ENCODE assay signal across 24 mouse cellular contexts in the genomic region with DNA sequence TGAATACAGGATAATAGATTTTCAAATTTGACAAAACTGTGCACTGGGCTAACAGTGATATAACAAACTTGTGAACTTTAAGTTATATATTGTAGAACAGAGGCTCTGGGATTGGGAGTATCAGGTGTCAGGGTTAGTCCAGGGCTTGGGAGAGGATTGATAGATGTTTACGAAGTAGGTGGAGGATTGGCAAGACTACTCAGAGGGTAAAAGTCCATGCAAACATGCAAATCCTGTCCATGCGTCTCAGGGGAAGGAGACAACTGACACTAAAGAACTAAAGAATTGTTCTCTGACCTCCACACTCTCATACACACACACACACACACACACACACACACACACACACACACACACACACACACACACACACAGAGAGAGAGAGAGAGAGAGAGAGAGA. TPM values are rescaled to one million over a fixed set of nuclear protein-coding genes. Genes with fewer than 3 reads are reported as not detected.
DNase-seq lines count a peak whose midpoint lies in the region; ATAC-seq and TF ChIP-seq lines count a peak whose summit lies in the region.
"Had no signal": no experiment of that assay in that cellular context is flagged by ENCODE, and none has a peak within 500 bp of the region (broad histone marks: within the 10 kb centered on the region; RNA-seq: fewer than 3 reads in every experiment).

No protein-coding gene starts in this region.

- DNase-seq in liver, adult 2 months (ENCODE audit: extremely low read depth, low read depth, low spot score): peak; percentile 85
- no peak for DNase-seq in liver, embryonic 11.5 days (ENCODE audit: low spot score)
- DNase-seq in intestine, embryonic 14.5 days (ENCODE audit: low spot score): no peak
- peak; percentile 84 for DNase-seq in large intestine, adult 2 months (ENCODE audit: low read depth, low spot score)
- DNase-seq in urinary bladder, postnatal 14 days (ENCODE audit: low spot score): no peak
- DNase-seq in testis, postnatal 10 days (ENCODE audit: low spot score): no peak
- DNase-seq: adrenal gland, adult 2 months; adrenal gland, postnatal 25 days; cerebellum, adult 2 months; cerebellum, postnatal 14 days; embryo, embryonic 11 days; gastrocnemius, postnatal 36 days; heart, adult 18-20 months; heart, postnatal 10 days; heart, postnatal 4 days had no signal

- no peak overlapping the region for H3K4me2 ChIP-seq in liver, embryonic 11.5 days
- no peak overlapping the region for H3K4me2 ChIP-seq in intestine, embryonic 14.5 days (ENCODE audit: low read length)
- no peak overlapping the region for H3K4me2 ChIP-seq in stomach, embryonic 16.5 days (ENCODE audit: low read depth, low read length)
- H3K4me2 ChIP-seq: embryonic facial prominence, embryonic 15.5 days; hindbrain, embryonic 12.5 days had no signal

- no peaks in the 10 kb centered on the region for H3K9me3 ChIP-seq in liver, embryonic 11.5 days (ENCODE audit: control insufficient read depth, low read length)
- H3K9me3 ChIP-seq in intestine, embryonic 14.5 days (ENCODE audit: control insufficient read depth, low read length): no peaks in the 10 kb centered on the region
- H3K9me3 ChIP-seq in stomach, embryonic 16.5 days (replicated peaks; ENCODE audit: control insufficient read depth, low read length): no peaks in the 10 kb centered on the region
- H3K9me3 ChIP-seq: embryonic facial prominence, embryonic 15.5 days; forebrain, embryonic 10.5 days; heart, embryonic 10.5 days; hindbrain, embryonic 12.5 days had no signal

- peak overlapping the region; percentile 35; the same call in 1 of the 2 replicates for H3K27ac ChIP-seq in liver, adult 2 months (replicated peaks; ENCODE audit: insufficient read depth, low read depth, low read length)
- no peak overlapping the region for H3K27ac ChIP-seq in liver, embryonic 11.5 days (ENCODE audit: low read depth, low read length)
- H3K27ac ChIP-seq in intestine, embryonic 14.5 days (ENCODE audit: low read depth): no peak overlapping the region
- H3K27ac ChIP-seq in stomach, embryonic 16.5 days (ENCODE audit: low read length): no peak overlapping the region
- H3K27ac ChIP-seq: embryonic facial prominence, embryonic 15.5 days; forebrain, embryonic 10.5 days; heart, embryonic 10.5 days; hindbrain, embryonic 12.5 days had no signal

- no peak for ATAC-seq in liver, embryonic 11.5 days (replicated peaks; ENCODE audit: low FRiP score)
- ATAC-seq in intestine, embryonic 14.5 days (replicated peaks; ENCODE audit: low FRiP score, low TSS enrichment, low read depth): peak; percentile 75
- ATAC-seq in stomach, embryonic 16.5 days (ENCODE audit: insufficient read depth, low FRiP score): peak; percentile 81; the same call in 1 of the 2 replicates
- no peak for ATAC-seq in granulocyte monocyte progenitor cell, adult 5-6 weeks (replicated peaks; ENCODE audit: poor library complexity, severe bottlenecking)
- ATAC-seq: activated CD4-positive, CD25-positive, alpha-beta regulatory T cell, adult 4 months; forebrain, embryonic 14.5 days had no signal

- WGBS in liver, adult 2 months: 33% methylated on average over 2 of the region's 2 CpGs
- 70% methylated on average over 2 of the region's 2 CpGs for WGBS in liver, embryonic 11.5 days
- WGBS in intestine, embryonic 14.5 days: 66% methylated on average over 2 of the region's 2 CpGs
- 20% methylated on average over 2 of the region's 2 CpGs for WGBS in large intestine, adult 2 months
- WGBS in stomach, embryonic 16.5 days: 55% methylated on average over 2 of the region's 2 CpGs

- H3K36me3 ChIP-seq in liver, adult 2 months (ENCODE audit: control insufficient read depth, insufficient read depth, low read length): peaks cover 21% of the 10 kb centered on the region
- H3K36me3 ChIP-seq in liver, embryonic 11.5 days (ENCODE audit: control insufficient read depth, insufficient read depth, low read length): peaks cover 6% of the 10 kb centered on the region
- H3K36me3 ChIP-seq in intestine, embryonic 14.5 days (ENCODE audit: control insufficient read depth, insufficient read depth, low read length): peaks cover 36% of the 10 kb centered on the region
- H3K36me3 ChIP-seq in stomach, embryonic 16.5 days (ENCODE audit: control insufficient read depth, insufficient read depth, low read length): peaks cover 11% of the 10 kb centered on the region

- H3K27me3 ChIP-seq in liver, adult 2 months (ENCODE audit: control insufficient read depth, insufficient read depth, low read length): no peaks in the 10 kb centered on the region
- H3K27me3 ChIP-seq in liver, embryonic 11.5 days (replicated peaks; ENCODE audit: control insufficient read depth, insufficient read depth, low read length): no peaks in the 10 kb centered on the region
- no peaks in the 10 kb centered on the region for H3K27me3 ChIP-seq in intestine, embryonic 14.5 days (replicated peaks; ENCODE audit: control insufficient read depth, insufficient read depth, low read length)
- no peaks in the 10 kb centered on the region for H3K27me3 ChIP-seq in stomach, embryonic 16.5 days (ENCODE audit: control insufficient read depth, insufficient read depth, low read length)
- H3K27me3 ChIP-seq: embryonic facial prominence, embryonic 15.5 days; hindbrain, embryonic 12.5 days had no signal

- no peak for TF ChIP-seq CTCF in liver, adult 2 months (IDR thresholded peaks at IDR 0.05; ENCODE audit: low read depth, low read length)

- H3K79me2 ChIP-seq in liver, adult 2 months (ENCODE audit: control insufficient read depth, insufficient read depth, low read length): no peaks in the 10 kb centered on the region

- 0 out of 2 replicates have a peak, but pooled peaks cover 4% of the 10 kb centered on the region for H3K4me1 ChIP-seq in liver, adult 2 months (ENCODE audit: control insufficient read depth, insufficient read depth, low read length)
- no peaks in the 10 kb centered on the region for H3K4me1 ChIP-seq in liver, embryonic 11.5 days (replicated peaks; ENCODE audit: control insufficient read depth, insufficient read depth, low read length)
- H3K4me1 ChIP-seq in intestine, embryonic 14.5 days (replicated peaks; ENCODE audit: control insufficient read depth, insufficient read depth, low read length): no peaks in the 10 kb centered on the region
- H3K4me1 ChIP-seq in stomach, embryonic 16.5 days (ENCODE audit: control insufficient read depth, insufficient read depth, low read length): no peaks in the 10 kb centered on the region
- H3K4me1 ChIP-seq: embryonic facial prominence, embryonic 15.5 days; forebrain, embryonic 10.5 days; heart, embryonic 10.5 days; hindbrain, embryonic 12.5 days had no signal

- H3K4me3 ChIP-seq in liver, adult 2 months (ENCODE audit: insufficient read depth, low read depth, low read length): no peak overlapping the region
- H3K4me3 ChIP-seq in liver, embryonic 11.5 days (ENCODE audit: low read depth, low read length): no peak overlapping the region
- H3K4me3 ChIP-seq in intestine, embryonic 14.5 days (ENCODE audit: low read depth, low read length): no peak overlapping the region
- no peak overlapping the region for H3K4me3 ChIP-seq in stomach, embryonic 16.5 days (replicated peaks; ENCODE audit: low read length)
- H3K4me3 ChIP-seq: embryonic facial prominence, embryonic 15.5 days; erythroblast, embryonic 14.5 days; forebrain, embryonic 10.5 days; heart, embryonic 10.5 days; hindbrain, embryonic 12.5 days had no signal

- TF ChIP-seq POLR2A in liver, adult 2 months (IDR thresholded peaks at IDR 0.05; ENCODE audit: extremely low read depth, insufficient read depth, low read length): no peak

- H3K9ac ChIP-seq in liver, adult 2 months (ENCODE audit: low read depth, low read length): no peak overlapping the region
- H3K9ac ChIP-seq in liver, embryonic 11.5 days (ENCODE audit: low read depth, low read length): no peak overlapping the region
- no peak overlapping the region for H3K9ac ChIP-seq in intestine, embryonic 14.5 days (ENCODE audit: low read length)
- H3K9ac ChIP-seq in stomach, embryonic 16.5 days (ENCODE audit: low read length): no peak overlapping the region
- H3K9ac ChIP-seq: embryonic facial prominence, embryonic 15.5 days; hindbrain, embryonic 12.5 days had no signal

RNA-seq across cellular contexts. Expression of gene Cop1, which starts 18.2 kb away (rescaled TPM):
- 94.6 and 102 TPM in 2 replicates for total RNA-seq in liver, adult 2 months (2014; rRNA removed)
- 30.4 and 31.4 TPM in 2 replicates for polyA plus RNA-seq in liver, adult 2 months (2012; rRNA removed)
- polyA plus RNA-seq in liver, embryonic 11.5 days (2014; fragmentation: Nextera tagmentation; extraction: Ambion mirVana): 104 and 113 TPM in 2 replicates
- 28.4 and 32.7 TPM in 2 replicates for polyA plus RNA-seq in intestine, embryonic 14.5 days (2014; fragmentation: Nextera tagmentation; extraction: Ambion mirVana)
- polyA plus RNA-seq in large intestine, adult 2 months (2012; rRNA removed): 22.4 and 32.4 TPM in 2 replicates
- 16.1 and 17.8 TPM in 2 replicates for polyA plus RNA-seq in stomach, embryonic 16.5 days (2015; fragmentation: Nextera tagmentation; extraction: Ambion mirVana)
- total RNA-seq in granulocyte monocyte progenitor cell, adult 5-6 weeks (2014; fragmentation: Nextera tagmentation): 81.8 and 118 TPM in 2 replicates
- total RNA-seq in granulocyte monocyte progenitor cell, adult 5-6 weeks (2017): 137 and 141 TPM in 2 replicates

Comparison
In these comparisons a context has a peak if more than half of its experiments do, and no peak if none do; other contexts are left out.
1. DNase-seq: peak in liver, adult 2 months (single experiment) and large intestine, adult 2 months (single experiment); none in liver, embryonic 11.5 days (single experiment), intestine, embryonic 14.5 days (single experiment), urinary bladder, postnatal 14 days (single experiment) and testis, postnatal 10 days (single experiment).
2. ATAC-seq: peak in intestine, embryonic 14.5 days (single experiment) and stomach, embryonic 16.5 days (single experiment); none in liver, embryonic 11.5 days (single experiment) and granulocyte monocyte progenitor cell, adult 5-6 weeks (single experiment).